Mouse (Mus musculus): ENCODE measurements around the gene Myl4. TPM values are rescaled to one million over a fixed set of nuclear protein-coding genes. Genes with fewer than 3 reads are reported as not detected.
"Not testable (repeated sequence)": the region's sequence is repeated elsewhere in the genome, so short reads cannot be mapped to it uniquely, and the experiment has no call there.

Gene Myl4
- total and polyA plus RNA-seq, 3 experiments = 484 to 1,288 (median 619) TPM

GRCm38 (mm10) chr11:104537945-104538555, 12.4 kb upstream of the Myl4 start:
- H3K4me1 ChIP-seq (ENCODE audit: control insufficient read depth, insufficient read depth, low read length) = peaks cover 2% of the 10 kb centered on the region
- no peak overlapping the region for H3K9ac ChIP-seq (ENCODE audit: low read depth, low read length)
- peaks cover 8% of the 10 kb centered on the region for H3K79me2 ChIP-seq (replicated peaks; ENCODE audit: control insufficient read depth, insufficient read depth, low read length)
- TF ChIP-seq POLR2A (IDR thresholded peaks at IDR 0.05; ENCODE audit: insufficient read depth, low read depth, low read length) (no peak), CTCF (IDR thresholded peaks at IDR 0.05) (no peak), EP300 (IDR thresholded peaks at IDR 0.05; ENCODE audit: insufficient read depth, low read depth, low read length) (no peak)
- no peaks in the 10 kb centered on the region for H3K27me3 ChIP-seq (ENCODE audit: control insufficient read depth, insufficient read depth, low read length)
- DNase-seq = no peak
- 95% methylated on average over 2 of the region's 2 CpGs for WGBS
- peaks cover 3% of the 10 kb centered on the region for H3K36me3 ChIP-seq (ENCODE audit: control insufficient read depth, insufficient read depth, low read length)
- no peak overlapping the region for H3K27ac ChIP-seq
- intact Hi-C loops (cut with DNase I) = no loop called here
- no peak overlapping the region for H3K4me3 ChIP-seq

GRCm38 (mm10) chr11:104539811-104540210, 10.7 kb upstream of the Myl4 start:
- Histone ChIP-seq H3K4me1 (ENCODE audit: control insufficient read depth, insufficient read depth, low read length) (peaks cover 3% of the 10 kb centered on the region), H3K36me3 (ENCODE audit: control insufficient read depth, insufficient read depth, low read length) (no peaks in the 10 kb centered on the region), H3K27ac (no peak overlapping the region), H3K4me3 (no peak overlapping the region), H3K9ac (ENCODE audit: low read depth, low read length) (no peak overlapping the region), H3K27me3 (ENCODE audit: control insufficient read depth, insufficient read depth, low read length) (no peaks in the 10 kb centered on the region), H3K79me2 (replicated peaks; ENCODE audit: control insufficient read depth, insufficient read depth, low read length) (peaks cover 8% of the 10 kb centered on the region)
- no peak for DNase-seq
- TF ChIP-seq CTCF (IDR thresholded peaks at IDR 0.05) (no peak), EP300 (IDR thresholded peaks at IDR 0.05; ENCODE audit: insufficient read depth, low read depth, low read length) (no peak), POLR2A (IDR thresholded peaks at IDR 0.05; ENCODE audit: insufficient read depth, low read depth, low read length) (no peak)
- intact Hi-C loops (cut with DNase I) = no loop called here
- WGBS = 89% methylated on average over 5 of the region's 5 CpGs

- intact Hi-C loops (cut with DNase I); H3K27me3 ChIP-seq (ENCODE audit: control insufficient read depth, insufficient read depth, low read length); H3K9ac ChIP-seq (ENCODE audit: low read depth, low read length); H3K4me3 ChIP-seq; DNase-seq; H3K79me2 ChIP-seq (replicated peaks; ENCODE audit: control insufficient read depth, insufficient read depth, low read length); H3K27ac ChIP-seq; H3K36me3 ChIP-seq (ENCODE audit: control insufficient read depth, insufficient read depth, low read length): not testable (repeated sequence)
- WGBS = 55% methylated on average over 2 of the region's 2 CpGs
- H3K4me1 ChIP-seq (ENCODE audit: control insufficient read depth, insufficient read depth, low read length) = peaks cover 12% of the 10 kb centered on the region
Observed at GRCm38 (mm10) chr11:104543337-104543736, 7.1 kb upstream of the Myl4 start.

- 12% methylated on average over 2 of the region's 2 CpGs for WGBS
- Histone ChIP-seq H3K4me1 (ENCODE audit: control insufficient read depth, insufficient read depth, low read length) (peaks cover 12% of the 10 kb centered on the region), H3K79me2 (replicated peaks; ENCODE audit: control insufficient read depth, insufficient read depth, low read length) (peaks cover 8% of the 10 kb centered on the region), H3K36me3 (ENCODE audit: control insufficient read depth, insufficient read depth, low read length) (peaks cover 11% of the 10 kb centered on the region), H3K4me3 (no peak overlapping the region), H3K9ac (ENCODE audit: low read depth, low read length) (no peak overlapping the region), H3K27ac (no peak overlapping the region), H3K27me3 (ENCODE audit: control insufficient read depth, insufficient read depth, low read length) (no peaks in the 10 kb centered on the region)
- TF ChIP-seq EP300 (IDR thresholded peaks at IDR 0.05; ENCODE audit: insufficient read depth, low read depth, low read length) = no peak
- TF ChIP-seq CTCF (IDR thresholded peaks at IDR 0.05) = no peak
- no peak for TF ChIP-seq POLR2A (IDR thresholded peaks at IDR 0.05; ENCODE audit: insufficient read depth, low read depth, low read length)
- no peak for DNase-seq
- intact Hi-C loops (cut with DNase I) = no loop called here
Observed at GRCm38 (mm10) chr11:104544507-104544906, 6.0 kb upstream of the Myl4 start.

GRCm38 (mm10) chr11:104547502-104547901, 3.0 kb upstream of the Myl4 start:
- Histone ChIP-seq H3K4me3 (no peak overlapping the region), H3K27ac (no peak overlapping the region), H3K36me3 (ENCODE audit: control insufficient read depth, insufficient read depth, low read length) (peaks cover 11% of the 10 kb centered on the region), H3K27me3 (ENCODE audit: control insufficient read depth, insufficient read depth, low read length) (no peaks in the 10 kb centered on the region), H3K4me1 (ENCODE audit: control insufficient read depth, insufficient read depth, low read length) (peaks cover 11% of the 10 kb centered on the region), H3K79me2 (replicated peaks; ENCODE audit: control insufficient read depth, insufficient read depth, low read length) (peaks cover 2% of the 10 kb centered on the region), H3K9ac (ENCODE audit: low read depth, low read length) (no peak overlapping the region)
- intact Hi-C loops (cut with DNase I) = no loop called here
- no peak for TF ChIP-seq EP300 (IDR thresholded peaks at IDR 0.05; ENCODE audit: insufficient read depth, low read depth, low read length)
- no peak for TF ChIP-seq CTCF (IDR thresholded peaks at IDR 0.05)
- no peak for TF ChIP-seq POLR2A (IDR thresholded peaks at IDR 0.05; ENCODE audit: insufficient read depth, low read depth, low read length)
- DNase-seq = no peak
- WGBS = 63% methylated on average over 3 of the region's 3 CpGs

GRCm38 (mm10) chr11:104549438-104550405, 741 bp upstream of the Myl4 start:
- peaks cover 2% of the 10 kb centered on the region for H3K79me2 ChIP-seq (replicated peaks; ENCODE audit: control insufficient read depth, insufficient read depth, low read length)
- H3K4me1 ChIP-seq (ENCODE audit: control insufficient read depth, insufficient read depth, low read length) = peaks cover 11% of the 10 kb centered on the region
- H3K9ac ChIP-seq (ENCODE audit: low read depth, low read length) = peak overlapping the region; percentile 99
- WGBS = 1% methylated on average over 53 of the region's 53 CpGs
- no peaks in the 10 kb centered on the region for H3K27me3 ChIP-seq (ENCODE audit: control insufficient read depth, insufficient read depth, low read length)
- peaks cover 11% of the 10 kb centered on the region for H3K36me3 ChIP-seq (ENCODE audit: control insufficient read depth, insufficient read depth, low read length)
- TF ChIP-seq CTCF (IDR thresholded peaks at IDR 0.05) = no peak
- TF ChIP-seq EP300 (IDR thresholded peaks at IDR 0.05; ENCODE audit: insufficient read depth, low read depth, low read length) = no peak
- peak; percentile 22; the same call in 1 of the 2 replicates for TF ChIP-seq POLR2A (IDR thresholded peaks at IDR 0.05; ENCODE audit: insufficient read depth, low read depth, low read length)
- peak overlapping the region; percentile 98 for H3K27ac ChIP-seq
- peak in 1 of 2 experiments; percentile 32 for DNase-seq
- intact Hi-C loops (cut with DNase I) = no loop called here
- H3K4me3 ChIP-seq = peak overlapping the region; percentile 96
